Comparison of ENCODE assay signal across 27 mouse cellular contexts in genomic region chr9:69718431-69718830, GRCm38 (mm10). TPM values are rescaled to one million over a fixed set of nuclear protein-coding genes. Genes with fewer than 3 reads are reported as not detected.
DNase-seq lines count a peak whose midpoint lies in the region; ATAC-seq and TF ChIP-seq lines count a peak whose summit lies in the region.
"Had no signal": no experiment of that assay in that cellular context is flagged by ENCODE, and none has a peak within 500 bp of the region (broad histone marks: within the 10 kb centered on the region; RNA-seq: fewer than 3 reads in every experiment).

No protein-coding gene starts in this region.

- peaks cover 8% of the 10 kb centered on the region for H3K4me1 ChIP-seq in liver, postnatal 0 days (ENCODE audit: insufficient read depth)
- H3K4me1 ChIP-seq in liver, embryonic 11.5 days (replicated peaks; ENCODE audit: control insufficient read depth, insufficient read depth, low read length) = peaks cover 11% of the 10 kb centered on the region; the same call in 1 of the 2 replicates
- H3K4me1 ChIP-seq: embryonic facial prominence, embryonic 15.5 days had no signal

- no peak overlapping the region for H3K27ac ChIP-seq in liver, postnatal 0 days (ENCODE audit: low read depth)
- no peak overlapping the region for H3K27ac ChIP-seq in liver, embryonic 11.5 days (ENCODE audit: low read depth, low read length)
- H3K27ac ChIP-seq: embryonic facial prominence, embryonic 13.5 days; embryonic facial prominence, embryonic 15.5 days; forebrain, embryonic 10.5 days; forebrain, embryonic 12.5 days had no signal

- no peak overlapping the region for H3K9ac ChIP-seq in liver, postnatal 0 days (replicated peaks)
- H3K9ac ChIP-seq in liver, embryonic 11.5 days (ENCODE audit: low read depth, low read length) = no peak overlapping the region
- H3K9ac ChIP-seq: embryonic facial prominence, embryonic 13.5 days; embryonic facial prominence, embryonic 15.5 days; forebrain, embryonic 12.5 days had no signal

- no peak for TF ChIP-seq EP300 in liver, postnatal 0 days (IDR thresholded peaks at IDR 0.05; ENCODE audit: low read depth)

- no peak overlapping the region for H3K4me3 ChIP-seq in liver, postnatal 0 days (ENCODE audit: low read depth, low read length)
- no peak overlapping the region for H3K4me3 ChIP-seq in liver, embryonic 11.5 days (ENCODE audit: low read depth, low read length)
- H3K4me3 ChIP-seq: embryonic facial prominence, embryonic 13.5 days; embryonic facial prominence, embryonic 15.5 days; erythroblast, embryonic 14.5 days; forebrain, embryonic 10.5 days; forebrain, embryonic 12.5 days had no signal

- H3K4me2 ChIP-seq in liver, postnatal 0 days (ENCODE audit: low read depth, low read length) = no peak overlapping the region
- no peak overlapping the region for H3K4me2 ChIP-seq in liver, embryonic 11.5 days
- H3K4me2 ChIP-seq: embryonic facial prominence, embryonic 13.5 days; embryonic facial prominence, embryonic 15.5 days; forebrain, embryonic 12.5 days had no signal

- no peaks in the 10 kb centered on the region for H3K9me3 ChIP-seq in liver, postnatal 0 days (ENCODE audit: low read length)
- no peaks in the 10 kb centered on the region for H3K9me3 ChIP-seq in liver, embryonic 11.5 days (ENCODE audit: control insufficient read depth, low read length)
- H3K9me3 ChIP-seq: embryonic facial prominence, embryonic 13.5 days; embryonic facial prominence, embryonic 15.5 days; forebrain, embryonic 10.5 days; forebrain, embryonic 12.5 days had no signal

- no peak for DNase-seq in liver, postnatal 0 days
- no peak for DNase-seq in liver, embryonic 11.5 days (ENCODE audit: low spot score)
- peak; percentile 42 for DNase-seq in embryo, embryonic 10 days (ENCODE audit: low spot score)
- peak; percentile 53 for DNase-seq in embryo, embryonic 10.5 days (ENCODE audit: low spot score)
- DNase-seq in embryo, embryonic 9.5 days (ENCODE audit: extremely low spot score) = peak; percentile 28
- no peak for DNase-seq in cerebellum, postnatal 36 days
- no peak for DNase-seq in adrenal gland, postnatal 36 days
- DNase-seq: adrenal gland, adult 2 months; adrenal gland, postnatal 10 days; adrenal gland, postnatal 25 days; cerebellum, adult 11-12 months; cerebellum, adult 2 months; cerebellum, adult 9-10 months; cerebellum, postnatal 10 days; cerebellum, postnatal 25 days had no signal

- TF ChIP-seq CTCF in liver, postnatal 0 days (IDR thresholded peaks at IDR 0.05; ENCODE audit: low read depth) = no peak

- H3K36me3 ChIP-seq in liver, postnatal 0 days (replicated peaks; ENCODE audit: insufficient read depth, low read length) = no peaks in the 10 kb centered on the region
- no peaks in the 10 kb centered on the region for H3K36me3 ChIP-seq in liver, embryonic 11.5 days (ENCODE audit: control insufficient read depth, insufficient read depth, low read length)
- H3K36me3 ChIP-seq: embryonic facial prominence, embryonic 13.5 days; embryonic facial prominence, embryonic 15.5 days; forebrain, embryonic 10.5 days; forebrain, embryonic 12.5 days had no signal

- no peaks in the 10 kb centered on the region for H3K27me3 ChIP-seq in liver, postnatal 0 days (ENCODE audit: insufficient read depth, low read length)
- H3K27me3 ChIP-seq in liver, embryonic 11.5 days (replicated peaks; ENCODE audit: control insufficient read depth, insufficient read depth, low read length) = no peaks in the 10 kb centered on the region; the same call in 1 of the 2 replicates
- H3K27me3 ChIP-seq: embryonic facial prominence, embryonic 13.5 days; embryonic facial prominence, embryonic 15.5 days had no signal

- 73% methylated on average over 9 of the region's 9 CpGs for WGBS in liver, postnatal 0 days (ENCODE audit: insufficient replicate concordance)
- WGBS in liver, embryonic 11.5 days = 77% methylated on average over 9 of the region's 9 CpGs

- peak; percentile 43; the same call in 1 of the 2 replicates for ATAC-seq in liver, postnatal 0 days
- no peak for ATAC-seq in liver, embryonic 11.5 days (replicated peaks; ENCODE audit: low FRiP score)
- ATAC-seq: forebrain, embryonic 14.5 days; forebrain, embryonic 16.5 days had no signal

RNA-seq across cellular contexts. Expression of gene Foxb1, which starts 42.3 kb away (rescaled TPM):
- polyA plus RNA-seq in liver, postnatal 0 days (2015; fragmentation: Nextera tagmentation; extraction: Ambion mirVana) = not detected in 2 replicates
- not detected in 2 replicates for polyA plus RNA-seq in liver, embryonic 11.5 days (2014; fragmentation: Nextera tagmentation; extraction: Ambion mirVana)
- total RNA-seq in adrenal gland, postnatal 36 days (2021) = not detected
- total RNA-seq: adrenal gland, adult 2 months; adrenal gland, postnatal 10 days; adrenal gland, postnatal 25 days; common myeloid progenitor, adult 5-6 weeks; ES-E14; MEL had no signal
- polyA plus RNA-seq: adrenal gland, adult 2 months; C2C12; embryonic facial prominence, embryonic 15.5 days; erythroblast, embryonic 14.5 days; frontal cortex, adult 2 months had no signal

Comparison
In these comparisons a context has a peak if more than half of its experiments do, and no peak if none do; other contexts are left out.
1. DNase-seq: peak in embryo, embryonic 10 days (single experiment), embryo, embryonic 10.5 days (single experiment) and embryo, embryonic 9.5 days (single experiment); none in liver, postnatal 0 days (single experiment), liver, embryonic 11.5 days (single experiment), cerebellum, postnatal 36 days (0 of 2) and adrenal gland, postnatal 36 days (0 of 2).